Mouse (Mus musculus): ENCODE results near the gene 1700028K03Rik.

Gene 1700028K03Rik

DNA sequence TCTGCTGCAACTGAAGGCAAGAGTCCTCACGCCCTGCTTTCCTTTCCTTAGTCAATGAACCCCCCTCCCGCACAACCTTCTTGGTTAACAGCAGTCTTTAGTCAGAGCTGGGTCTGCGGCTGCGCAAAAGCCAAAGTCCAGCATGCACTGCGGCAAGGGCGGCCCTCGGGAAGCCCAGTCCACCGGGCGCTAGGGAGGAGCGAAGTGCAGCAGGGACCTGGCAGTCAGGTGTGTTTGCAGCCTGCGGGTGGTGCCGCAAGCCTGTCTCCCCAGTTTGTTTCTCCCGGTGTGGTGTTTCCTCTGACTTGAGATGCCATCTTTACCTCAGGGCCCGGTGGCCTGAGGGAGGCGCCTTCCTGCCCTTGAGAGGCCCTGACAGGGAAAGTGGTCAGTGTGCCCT, at the start of gene 1700028K03Rik:
TSS of gene 1700028K03Rik (plus strand) at position 129 of the 400 bp plus-strand sequence.
- DNase-seq = no peak

DNA sequence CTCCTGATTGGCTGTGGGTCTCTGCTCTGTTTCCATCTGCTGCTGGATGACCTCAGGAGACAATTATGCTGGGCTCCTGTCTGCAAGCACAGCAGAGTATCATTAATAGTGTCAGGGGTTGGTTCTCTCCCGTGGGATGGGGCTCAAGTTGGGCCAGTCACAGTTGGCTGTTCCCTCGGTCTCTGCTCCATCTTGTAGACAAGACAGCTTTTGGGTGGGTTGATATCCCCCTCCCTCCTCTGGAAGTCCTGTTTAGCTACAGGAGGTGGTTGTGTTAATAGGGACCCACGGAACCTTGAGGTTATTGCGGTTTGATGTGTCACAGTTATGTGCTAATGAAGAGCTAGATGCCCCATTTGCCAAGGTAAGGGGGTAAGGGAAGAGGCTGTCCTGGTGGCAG, 45.5 kb upstream of the 1700028K03Rik start:
- DNase-seq = no peak

DNA sequence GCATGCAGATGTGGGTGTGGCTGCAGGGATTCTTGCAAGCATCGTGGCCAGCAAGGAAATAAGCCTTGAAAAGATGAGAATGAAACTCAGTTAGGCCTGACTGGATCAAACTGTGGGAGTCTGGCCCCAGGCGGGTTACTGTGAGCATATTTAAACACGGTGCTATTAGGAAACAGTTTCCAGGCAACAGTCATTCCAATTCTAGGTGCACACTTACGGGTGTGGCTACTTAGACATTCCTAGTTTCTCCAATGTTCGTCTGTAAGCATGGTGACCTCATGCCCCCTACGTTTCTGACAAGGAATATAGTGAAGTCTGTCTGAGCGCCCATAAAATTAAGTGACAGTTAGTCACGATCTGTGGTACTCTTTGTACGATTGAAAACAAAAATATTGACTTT, 43.5 kb upstream of the 1700028K03Rik start:
- no peak for DNase-seq

DNA sequence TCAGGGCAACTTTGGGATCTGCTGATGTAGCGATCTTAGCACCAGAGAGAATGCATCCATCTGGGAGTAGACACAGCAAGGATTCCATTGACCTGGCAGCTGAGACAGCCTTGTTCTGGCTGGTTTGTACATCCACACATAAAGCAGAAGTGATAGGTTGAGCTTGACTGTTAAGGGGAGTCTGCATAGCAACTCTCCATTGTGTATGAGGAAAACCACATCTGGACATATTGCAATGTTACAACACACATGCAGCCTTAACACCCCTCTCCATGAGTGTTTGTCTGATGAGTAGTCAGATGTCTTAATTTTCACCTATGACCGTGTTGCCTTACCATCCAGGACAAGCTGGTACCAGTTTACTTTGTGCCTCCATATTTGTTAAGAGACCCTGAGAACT, 42.0 kb upstream of the 1700028K03Rik start:
- no peak for DNase-seq

DNA sequence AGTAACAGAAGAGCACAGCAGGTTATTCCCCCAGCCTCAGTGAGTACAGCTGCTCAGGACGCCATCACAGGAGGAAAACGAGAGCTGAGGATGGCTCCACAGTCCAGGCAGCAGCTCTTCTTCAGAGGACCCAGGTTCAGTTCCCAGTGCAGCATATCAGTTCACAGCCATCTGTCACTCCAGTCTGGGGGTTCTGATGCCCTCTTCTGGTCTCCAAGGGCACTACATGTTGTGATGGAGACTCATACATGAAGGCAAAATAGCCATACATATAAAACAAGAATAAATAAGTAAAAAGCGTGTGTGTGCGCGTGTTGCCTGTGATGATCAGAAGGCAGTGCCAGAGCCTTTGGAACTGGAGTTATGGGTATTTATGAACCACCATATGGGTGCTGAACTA, 39.8 kb upstream of the 1700028K03Rik start:
- DNase-seq = peak in 1 of 2 experiments; percentile 13

GRCm38 (mm10) chr5:107496047-107496446, 38.5 kb upstream of the 1700028K03Rik start:
- DNase-seq = no peak

GRCm38 (mm10) chr5:107497519-107498501, 36.7 kb upstream of the 1700028K03Rik start:
- peak in 1 of 2 experiments; percentile 13 for DNase-seq

GRCm38 (mm10) chr5:107498806-107499310, 35.7 kb upstream of the 1700028K03Rik start:
- peak in 1 of 2 experiments; percentile 5 for DNase-seq

DNA sequence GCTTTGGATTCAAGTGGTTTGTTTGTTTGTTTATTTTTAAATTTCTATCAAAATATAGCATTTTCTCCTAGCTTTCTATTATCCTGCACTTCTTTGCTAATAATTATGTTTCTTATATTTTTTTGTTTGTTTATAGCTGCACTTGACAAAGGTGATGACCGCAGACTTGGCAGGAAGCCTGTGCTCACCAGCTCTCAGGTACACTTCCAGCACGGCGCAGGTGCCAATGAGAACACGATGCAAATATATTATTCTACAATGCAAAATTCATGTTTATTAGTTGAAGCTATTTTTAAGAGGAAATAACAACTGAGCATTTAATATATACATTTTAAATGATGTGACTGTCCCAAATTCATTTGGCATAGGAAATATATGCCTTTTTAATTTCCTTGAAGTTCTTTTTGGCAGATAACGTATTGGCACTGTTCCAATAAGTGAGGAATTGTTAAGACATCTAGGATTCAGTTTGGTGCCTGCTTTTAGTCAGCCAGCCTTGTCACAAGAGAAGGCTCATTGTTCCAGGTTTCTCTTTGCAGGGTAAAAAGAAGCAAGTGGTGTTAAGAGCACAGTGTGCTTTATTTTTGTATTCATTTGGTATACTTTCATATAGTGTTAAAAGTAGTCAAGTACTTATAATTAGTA, 34.5 kb upstream of the 1700028K03Rik start:
- no peak for DNase-seq

GRCm38 (mm10) chr5:107500741-107501140, 33.8 kb upstream of the 1700028K03Rik start:
- DNase-seq = no peak

DNA sequence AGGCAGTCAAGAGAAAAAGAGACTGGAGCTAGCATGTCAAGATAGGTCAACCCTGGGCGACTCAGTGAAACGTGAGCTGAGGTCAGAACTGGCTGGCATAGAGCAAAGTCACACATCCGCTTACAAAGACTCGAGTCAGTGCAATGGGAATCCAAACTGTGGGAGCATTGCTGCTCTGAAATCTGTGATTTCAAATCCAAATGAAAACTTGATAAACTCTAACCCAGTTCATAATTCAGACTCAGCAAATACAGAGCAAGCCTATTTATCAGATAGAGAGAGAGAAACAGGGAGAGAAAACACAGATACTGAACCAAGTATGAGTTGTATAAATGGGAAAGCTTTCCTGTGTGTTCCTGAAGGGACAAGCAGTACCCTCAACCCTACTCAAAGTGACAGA, 27.2 kb upstream of the 1700028K03Rik start, which contains the start of gene Gm42669:
TSS of gene Gm42669 (plus strand) at position 301 of the 400 bp plus-strand sequence.
- no peak for DNase-seq

DNA sequence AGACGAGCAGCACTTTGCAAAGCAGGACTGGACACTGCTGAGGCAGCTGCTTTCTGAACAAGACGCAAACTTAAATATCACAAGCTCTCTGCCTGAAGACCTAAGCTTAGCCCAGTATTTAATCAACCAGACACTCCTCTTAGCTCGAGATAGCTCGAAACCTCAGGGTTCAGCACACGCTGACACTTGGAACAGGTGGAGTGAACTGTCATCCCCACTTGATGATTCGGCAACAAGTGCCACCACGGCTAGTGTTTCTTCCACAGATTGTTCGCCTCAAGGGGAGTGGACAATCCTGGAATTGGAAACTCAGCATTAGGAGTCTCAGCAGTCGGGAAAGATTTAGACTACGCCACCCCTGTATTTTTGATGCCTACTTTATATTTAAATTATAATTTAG, 24.0 kb upstream of the 1700028K03Rik start:
- no peak for DNase-seq

- DNase-seq = no peak
These were observed 23.2 kb upstream of the 1700028K03Rik start for GRCm38 (mm10) chr5:107511326-107511725.

DNA sequence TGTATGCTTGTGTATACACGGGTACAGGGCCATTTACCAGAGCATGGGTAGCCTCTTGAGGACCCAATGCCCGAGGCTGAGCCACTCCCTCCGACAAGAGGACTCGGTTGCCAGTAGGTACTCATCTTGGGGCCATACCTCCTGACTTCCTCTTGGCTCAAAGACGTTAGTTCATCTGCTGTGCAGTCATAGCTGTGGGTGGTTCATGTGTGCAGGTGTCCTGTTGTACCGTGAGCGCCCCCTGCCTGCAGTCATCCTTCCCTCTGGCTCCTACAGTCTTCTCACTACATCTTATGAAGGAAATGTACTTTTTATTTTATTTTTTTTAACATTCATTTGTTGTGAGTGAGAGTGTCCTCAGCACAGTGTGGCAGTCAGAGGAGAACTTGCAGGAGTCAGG, 20.9 kb upstream of the 1700028K03Rik start:
- peak; percentile 68 to 72 for DNase-seq

DNA sequence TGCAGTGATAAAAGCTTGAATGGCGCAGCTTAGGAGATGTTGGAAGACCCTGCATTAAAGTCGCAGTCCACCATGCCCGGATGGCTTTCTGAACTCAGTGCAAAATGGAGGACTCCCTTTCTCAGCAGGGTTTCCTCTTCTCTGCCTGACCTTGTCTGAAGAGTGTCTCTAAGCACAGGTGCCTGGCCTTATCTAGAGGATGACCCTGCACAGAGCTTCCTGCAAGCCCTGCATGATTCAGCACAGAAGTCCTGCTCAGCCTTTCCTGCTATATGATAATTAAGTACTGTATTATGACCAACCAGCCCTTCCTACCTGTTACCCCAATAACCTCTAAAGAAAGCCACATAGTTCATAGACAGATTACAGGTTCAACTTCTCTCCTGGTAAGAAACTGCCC, 19.1 kb upstream of the 1700028K03Rik start:
- DNase-seq = no peak

DNA sequence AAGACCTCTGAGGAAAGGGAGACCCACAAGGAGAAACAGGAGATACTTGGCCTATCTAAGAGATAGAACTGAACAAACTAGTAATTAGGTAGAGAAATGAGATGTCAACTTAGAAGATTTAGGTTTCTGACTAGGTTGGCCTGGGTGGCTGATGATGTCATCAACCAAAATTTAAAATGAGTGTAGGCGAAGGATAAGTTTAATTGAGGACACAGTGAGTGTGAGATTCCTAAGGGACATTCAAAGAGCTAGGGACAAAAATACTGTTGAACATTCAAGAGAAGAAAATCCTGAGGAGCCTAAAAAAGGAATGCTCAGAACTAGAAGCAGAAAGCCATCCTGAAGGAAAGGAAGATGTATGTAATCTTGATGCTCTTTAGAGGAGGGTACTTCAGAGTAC, 18.4 kb upstream of the 1700028K03Rik start:
- DNase-seq = no peak

GRCm38 (mm10) chr5:107518602-107519001, 15.9 kb upstream of the 1700028K03Rik start:
- no peak for DNase-seq

- DNase-seq = no peak
These were observed 13.1 kb upstream of the 1700028K03Rik start for GRCm38 (mm10) chr5:107521386-107521785.

- DNase-seq = no peak
These were observed 12.6 kb upstream of the 1700028K03Rik start for GRCm38 (mm10) chr5:107521897-107522296.

DNA sequence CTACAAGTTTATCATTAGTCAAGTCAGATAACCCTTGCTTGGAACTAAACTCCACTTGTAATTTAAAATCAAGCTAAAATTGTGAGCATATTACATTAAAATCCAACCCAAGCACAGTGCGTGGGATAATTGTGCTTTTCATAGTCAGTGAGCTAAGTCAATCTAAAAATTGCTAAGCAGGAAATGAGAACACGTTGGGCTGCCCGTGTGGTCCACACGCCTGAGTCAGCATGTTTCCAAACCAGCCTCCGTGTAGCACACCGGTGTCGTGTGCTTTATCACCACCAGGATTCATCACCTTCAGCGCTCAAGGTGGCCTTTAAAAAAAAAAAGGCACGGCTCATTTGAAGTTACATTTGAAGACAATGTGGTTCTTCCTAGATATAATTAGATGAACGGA, 10.2 kb upstream of the 1700028K03Rik start:
- DNase-seq = peak in 1 of 2 experiments; percentile 8

GRCm38 (mm10) chr5:107528856-107529255, 5.7 kb upstream of the 1700028K03Rik start:
- no peak for DNase-seq

DNA sequence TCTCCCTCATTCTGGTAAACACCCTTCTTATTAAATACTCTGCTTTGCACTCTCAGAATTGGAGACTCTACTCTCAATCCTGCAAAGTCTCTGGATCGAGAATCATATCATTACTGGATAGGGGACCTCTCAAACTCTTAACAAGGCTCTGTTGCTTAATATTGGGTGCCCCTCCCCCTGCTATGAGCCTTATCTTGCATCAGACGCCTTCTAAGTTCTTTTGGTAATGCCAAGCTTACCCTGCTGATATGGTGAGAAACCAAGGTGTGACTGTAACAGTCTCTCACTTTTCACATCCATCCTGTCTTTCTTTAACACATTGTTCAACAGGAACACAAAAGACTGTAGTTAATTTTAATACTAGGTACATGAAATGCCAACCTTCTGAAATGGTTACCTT, 919 bp upstream of the 1700028K03Rik start:
- no peak for DNase-seq

- DNase-seq = no peak
These were observed 7.2 kb downstream of the 1700028K03Rik start for GRCm38 (mm10) chr5:107541696-107542095.

DNA sequence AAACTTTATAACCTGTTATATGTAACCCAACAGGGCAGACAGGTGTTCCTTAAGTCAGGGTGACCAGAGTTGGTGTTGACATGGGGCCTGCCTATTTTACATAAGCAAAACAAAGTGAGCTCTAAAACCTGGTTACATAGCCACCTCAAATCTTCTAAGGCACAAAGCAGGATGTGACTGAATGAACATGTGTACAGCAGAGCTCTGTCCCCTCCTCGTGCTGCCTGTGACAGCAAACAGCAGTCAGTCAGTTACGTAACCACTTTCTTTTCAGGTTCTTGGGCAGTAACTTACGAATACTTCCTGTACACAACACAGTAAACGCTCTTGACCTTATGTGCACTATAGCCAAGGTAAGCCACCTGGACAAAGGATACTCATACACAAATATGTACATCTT, 11.4 kb downstream of the 1700028K03Rik start:
- no peak for DNase-seq
